Mouse (Mus musculus) hindbrain, embryonic 15.5 days (tissue): ENCODE data around the gene Tnfrsf13b. TPM values are rescaled to one million over a fixed set of nuclear protein-coding genes. Genes with fewer than 3 reads are reported as not detected.

Experiments
- ATAC-seq: fragments of 200-750 bp; cut with Nextera tagmentation; 2 replicates; pipeline ENCODE4 v1.8.0; 2017; ENCODE audit warnings: low read depth, moderate number of reproducible peaks, moderate TSS enrichment; ENCODE audit not compliant: low FRiP score
- H3K27ac ChIP-seq: fragments of 300-500 bp; sonication (generic); replicated peaks from 2 replicates; pipeline ENCODE4 v1.5.1; 2015; ENCODE audit warnings: mild to moderate bottlenecking, inconsistent platforms
- H3K27me3 ChIP-seq: fragments of 300-500 bp; sonication (generic); 2 replicates; pipeline ENCODE4 v1.6.1; 2015; ENCODE audit warnings: control low read depth, inconsistent platforms
- H3K36me3 ChIP-seq: fragments of 300-500 bp; sonication (generic); 2 replicates; pipeline ENCODE4 v1.6.1; 2015; ENCODE audit warnings: control low read depth, inconsistent platforms
- H3K4me1 ChIP-seq: fragments of 300-500 bp; sonication (generic); replicated peaks from 2 replicates; pipeline ENCODE4 v1.6.1; 2015; ENCODE audit warnings: control low read depth, inconsistent platforms
- H3K4me2 ChIP-seq: fragments of 300-500 bp; sonication (generic); 2 replicates; pipeline ENCODE4 v1.6.1; 2015; ENCODE audit warnings: moderate library complexity, mild to moderate bottlenecking, inconsistent platforms
- H3K4me3 ChIP-seq: fragments of 300-500 bp; sonication (generic); 2 replicates; pipeline ENCODE4 v1.5.1; 2015; ENCODE audit warnings: mild to moderate bottlenecking, inconsistent platforms
- H3K9ac ChIP-seq: fragments of 300-500 bp; sonication (generic); 2 replicates; pipeline ENCODE4 v1.6.1; 2015; ENCODE audit warnings: inconsistent platforms
- H3K9me3 ChIP-seq: fragments of 300-500 bp; sonication (generic); 2 replicates; pipeline ENCODE4 v1.6.1; 2016; ENCODE audit warnings: control low read depth, inconsistent platforms
- WGBS: fragments of 180-500 bp; shearing (Covaris S2); methylation state at CpG from one replicate; pipeline ENCODE4 v1.1.7; 2015; 5-methylcytosine and 5-hydroxymethylcytosine counted together
- polyA plus RNA-seq: library from polyadenylated mRNA; unstranded; fragments of >200 nt; fragmentation: Nextera tagmentation; extraction: Ambion mirVana; gene quantifications from 2 replicates; pipeline ENCODE4 v1.2.1, GENCODE M21; 2015

The Tnfrsf13b gene
- polyA plus RNA-seq = 1.3 and 1.4 TPM in 2 replicates

- Histone ChIP-seq H3K36me3 (no peaks in the 10 kb centered on the region), H3K4me1 (no peaks in the 10 kb centered on the region), H3K27ac (no peak within 1 kb of the TSS), H3K9ac (no peak within 1 kb of the TSS), H3K4me3 (no peak within 1 kb of the TSS), H3K27me3 (no peaks in the 10 kb centered on the region), H3K9me3 (no peaks in the 10 kb centered on the region), H3K4me2 (no peak within 1 kb of the TSS)
- no peak for ATAC-seq
- WGBS = 87% methylated on average over 23 of the region's 23 CpGs
Measured at GRCm38 (mm10) chr11:61126606-61127355, at the start of gene Tnfrsf13b. Gene Tnfrsf13b (plus strand): TSS chr11:61126755.

GRCm38 (mm10) chr11:61081624-61082023, 44.9 kb upstream of the Tnfrsf13b start:
- WGBS = 88% methylated on average over 2 of the region's 2 CpGs
- Histone ChIP-seq H3K4me3 (no peak overlapping the region), H3K4me1 (no peaks in the 10 kb centered on the region), H3K9me3 (no peaks in the 10 kb centered on the region), H3K27ac (no peak overlapping the region), H3K36me3 (no peaks in the 10 kb centered on the region), H3K4me2 (no peak overlapping the region), H3K27me3 (no peaks in the 10 kb centered on the region), H3K9ac (no peak overlapping the region)
- no peak for ATAC-seq

DNA sequence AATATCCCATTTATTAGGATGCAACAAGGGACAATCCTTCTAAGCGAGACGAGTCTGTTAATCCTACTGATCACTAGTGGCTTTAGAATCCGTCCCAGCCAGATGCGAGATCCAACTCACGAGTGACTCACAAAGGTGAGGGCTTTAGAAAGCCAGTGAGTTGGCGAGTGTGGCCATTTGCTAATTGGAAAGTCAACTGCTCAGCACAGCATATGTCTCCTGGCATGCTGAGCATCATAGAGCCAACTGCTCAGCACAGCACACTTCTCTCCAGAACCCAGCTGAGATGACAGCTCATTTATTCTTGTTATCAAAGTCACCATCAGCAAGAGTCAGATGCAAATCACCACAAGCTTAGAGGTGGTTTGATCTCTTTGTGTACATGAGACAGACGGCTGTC, 36.4 kb upstream of the Tnfrsf13b start:
- Histone ChIP-seq H3K36me3 (no peaks in the 10 kb centered on the region), H3K9me3 (no peaks in the 10 kb centered on the region), H3K27ac (no peak overlapping the region), H3K4me2 (no peak overlapping the region), H3K9ac (no peak overlapping the region), H3K27me3 (no peaks in the 10 kb centered on the region), H3K4me1 (peaks cover 7% of the 10 kb centered on the region), H3K4me3 (no peak overlapping the region)
- ATAC-seq = no peak
- 70% methylated on average over 7 of the region's 7 CpGs for WGBS

DNA sequence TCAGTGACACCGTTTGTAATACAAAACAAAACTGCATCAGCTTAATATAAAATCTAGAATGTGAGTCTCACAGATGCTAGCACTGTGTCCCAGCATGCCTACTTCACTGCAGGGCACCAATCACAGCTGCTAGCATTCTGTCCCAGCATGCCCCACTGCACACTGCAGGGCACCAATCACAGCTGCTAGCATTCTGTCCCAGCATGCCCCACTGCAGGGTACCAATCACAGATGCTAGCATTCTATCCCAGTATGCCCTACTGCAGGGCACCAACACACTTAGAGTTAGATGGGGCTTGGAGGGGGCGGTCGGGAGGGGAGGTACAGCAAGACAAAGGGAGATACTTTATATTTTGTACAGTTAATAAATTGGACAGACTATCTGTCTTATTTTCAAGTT, 35.4 kb upstream of the Tnfrsf13b start:
- no peak overlapping the region for H3K27ac ChIP-seq
- whole genome bisulfite sequencing = 64% methylated on average over 3 of the region's 3 CpGs
- H3K4me1 ChIP-seq = peaks cover 7% of the 10 kb centered on the region
- no peak overlapping the region for H3K9ac ChIP-seq
- no peaks in the 10 kb centered on the region for H3K27me3 ChIP-seq
- H3K4me2 ChIP-seq = no peak overlapping the region
- H3K9me3 ChIP-seq = no peaks in the 10 kb centered on the region
- peak; percentile 68; the same call in 1 of the 2 replicates for ATAC-seq
- no peak overlapping the region for H3K4me3 ChIP-seq
- H3K36me3 ChIP-seq = no peaks in the 10 kb centered on the region

GRCm38 (mm10) chr11:61091642-61092262, 34.8 kb upstream of the Tnfrsf13b start:
- no peaks in the 10 kb centered on the region for H3K36me3 ChIP-seq
- no peaks in the 10 kb centered on the region for H3K9me3 ChIP-seq
- peaks cover 7% of the 10 kb centered on the region for H3K4me1 ChIP-seq
- 15% methylated on average over 7 of the region's 7 CpGs for WGBS
- no peak overlapping the region for H3K4me2 ChIP-seq
- H3K27me3 ChIP-seq = no peaks in the 10 kb centered on the region
- H3K4me3 ChIP-seq = no peak overlapping the region
- H3K9ac ChIP-seq = peak overlapping the region; percentile 20; the same call in 1 of the 2 replicates
- H3K27ac ChIP-seq = no peak overlapping the region
- 0 out of 2 replicates have a peak, but pooled peaks have one; percentile 48 for ATAC-seq

DNA sequence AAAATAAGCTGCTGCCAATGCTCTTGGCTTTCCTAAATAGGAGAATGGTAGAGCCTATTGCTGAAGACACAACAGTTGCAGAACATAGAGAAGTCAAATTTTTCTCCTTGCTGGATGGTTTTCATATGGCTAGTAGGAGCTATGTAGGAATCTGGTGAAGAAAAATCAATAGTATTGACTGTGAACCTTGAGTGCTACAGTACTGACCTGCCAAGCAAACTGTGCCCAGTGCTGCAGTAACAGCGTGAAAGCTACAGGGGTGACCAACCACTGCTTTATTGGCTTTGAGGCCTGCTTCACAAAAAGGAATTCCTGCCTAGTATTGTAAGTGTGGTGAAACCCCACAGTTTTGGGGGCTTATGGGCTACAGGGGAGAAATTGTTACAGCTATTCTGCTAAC, 28.5 kb upstream of the Tnfrsf13b start:
- H3K4me2 ChIP-seq = no peak overlapping the region
- no peak for ATAC-seq
- H3K9ac ChIP-seq = no peak overlapping the region
- no peaks in the 10 kb centered on the region for H3K27me3 ChIP-seq
- 56% methylated on average over 1 of the region's 1 CpGs for WGBS
- no peaks in the 10 kb centered on the region for H3K9me3 ChIP-seq
- no peaks in the 10 kb centered on the region for H3K36me3 ChIP-seq
- no peak overlapping the region for H3K4me3 ChIP-seq
- H3K4me1 ChIP-seq = no peaks in the 10 kb centered on the region
- no peak overlapping the region for H3K27ac ChIP-seq

DNA sequence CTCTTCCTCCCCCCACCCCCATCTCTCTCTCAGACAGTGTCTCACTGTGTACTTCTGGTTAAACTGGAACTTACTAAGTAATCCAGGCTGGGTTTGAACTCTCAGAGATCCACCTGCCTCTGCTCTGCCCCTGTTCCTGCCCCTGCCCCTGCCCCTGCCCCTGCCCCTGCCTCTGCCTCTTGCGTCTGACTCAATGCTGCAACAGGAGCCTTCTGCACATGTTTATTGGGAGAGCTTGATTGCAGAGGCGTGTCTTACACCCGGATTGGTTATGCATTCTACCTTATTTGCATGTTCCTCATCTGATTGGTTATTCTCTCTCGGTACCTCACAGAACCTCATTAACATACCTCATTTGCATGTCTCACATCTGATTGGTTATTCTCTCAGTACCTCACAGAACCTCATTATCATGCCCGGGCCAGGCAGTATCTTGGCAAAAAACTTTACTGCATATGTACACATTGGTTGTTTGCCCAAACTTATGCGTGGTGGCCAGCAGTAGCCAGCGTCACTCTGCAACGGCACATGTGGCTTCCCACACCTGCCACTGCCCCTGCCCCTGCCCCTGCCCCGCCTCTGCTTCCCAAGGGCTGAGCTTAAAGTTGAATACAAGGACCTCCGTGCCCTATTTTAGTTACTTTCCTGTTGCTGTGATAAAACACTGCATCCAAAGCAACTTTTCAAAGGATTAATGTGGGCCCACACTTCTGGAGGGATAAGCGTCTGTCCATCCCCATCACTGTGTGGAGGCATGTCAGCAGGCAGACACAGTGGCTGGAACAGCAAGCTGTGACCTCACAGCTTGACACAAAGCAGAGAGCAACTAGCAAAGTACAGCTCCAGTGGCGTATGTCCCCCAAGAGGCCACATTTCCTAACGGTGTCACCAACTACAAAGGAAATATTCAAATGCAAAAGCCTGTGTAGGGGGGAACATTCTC, 23.9 kb upstream of the Tnfrsf13b start:
- H3K4me2 ChIP-seq = no peak overlapping the region
- H3K4me1 ChIP-seq = 0 out of 2 replicates have a peak, but pooled peaks cover 7% of the 10 kb centered on the region
- 45% methylated on average over 13 of the region's 13 CpGs for WGBS
- no peaks in the 10 kb centered on the region for H3K36me3 ChIP-seq
- H3K27ac ChIP-seq = no peak overlapping the region
- no peak overlapping the region for H3K4me3 ChIP-seq
- ATAC-seq = no peak
- H3K9me3 ChIP-seq = no peaks in the 10 kb centered on the region
- no peak overlapping the region for H3K9ac ChIP-seq
- H3K27me3 ChIP-seq = no peaks in the 10 kb centered on the region

DNA sequence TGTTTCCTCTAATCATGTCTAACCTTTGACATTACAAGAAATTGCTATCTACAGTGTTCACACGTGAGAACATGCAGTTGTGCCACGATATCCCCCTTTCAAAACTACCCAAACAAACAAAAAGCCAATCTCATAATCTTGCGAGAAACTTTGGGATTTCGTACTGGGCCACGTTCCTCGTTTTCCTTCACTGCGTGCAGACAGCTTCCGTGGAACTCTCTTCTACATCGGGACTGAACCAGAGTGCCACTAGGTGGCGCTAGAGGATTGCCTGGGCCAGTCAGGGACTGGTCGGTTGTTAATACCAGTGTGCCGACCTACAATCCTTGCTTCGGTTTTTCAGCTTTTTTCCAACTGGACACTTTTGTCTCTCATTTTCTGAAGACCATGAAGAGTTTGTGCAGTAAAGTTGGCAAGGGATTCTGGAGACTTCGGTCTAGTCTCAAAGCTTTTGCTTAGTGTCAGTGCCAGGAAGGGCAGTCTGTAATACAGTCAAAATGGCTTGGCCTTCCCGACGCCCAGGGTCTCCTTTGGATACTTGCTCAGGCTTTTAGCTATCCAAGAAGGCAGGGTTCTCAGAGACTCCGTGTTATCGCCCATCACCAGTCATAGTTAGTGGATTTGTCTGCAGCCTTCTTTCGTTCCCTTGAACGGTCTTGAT, 22.2 kb upstream of the Tnfrsf13b start:
- Histone ChIP-seq H3K4me3 (no peak overlapping the region), H3K4me2 (peak overlapping the region; percentile 14; the same call in 1 of the 2 replicates), H3K27ac (no peak overlapping the region), H3K27me3 (no peaks in the 10 kb centered on the region), H3K4me1 (0 out of 2 replicates have a peak, but pooled peaks cover 7% of the 10 kb centered on the region), H3K9ac (no peak overlapping the region), H3K9me3 (no peaks in the 10 kb centered on the region), H3K36me3 (no peaks in the 10 kb centered on the region)
- WGBS = 13% methylated on average over 20 of the region's 20 CpGs
- peak; percentile 92; the same call in 1 of the 2 replicates for ATAC-seq

- Histone ChIP-seq H3K4me3 (no peak overlapping the region), H3K9ac (no peak overlapping the region), H3K4me2 (no peak overlapping the region), H3K27me3 (no peaks in the 10 kb centered on the region), H3K27ac (no peak overlapping the region), H3K36me3 (no peaks in the 10 kb centered on the region), H3K9me3 (no peaks in the 10 kb centered on the region), H3K4me1 (0 out of 2 replicates have a peak, but pooled peaks cover 6% of the 10 kb centered on the region)
- 86% methylated on average over 12 of the region's 12 CpGs for WGBS
- no peak for ATAC-seq
Measured at GRCm38 (mm10) chr11:61108911-61109361, 17.6 kb upstream of the Tnfrsf13b start.

DNA sequence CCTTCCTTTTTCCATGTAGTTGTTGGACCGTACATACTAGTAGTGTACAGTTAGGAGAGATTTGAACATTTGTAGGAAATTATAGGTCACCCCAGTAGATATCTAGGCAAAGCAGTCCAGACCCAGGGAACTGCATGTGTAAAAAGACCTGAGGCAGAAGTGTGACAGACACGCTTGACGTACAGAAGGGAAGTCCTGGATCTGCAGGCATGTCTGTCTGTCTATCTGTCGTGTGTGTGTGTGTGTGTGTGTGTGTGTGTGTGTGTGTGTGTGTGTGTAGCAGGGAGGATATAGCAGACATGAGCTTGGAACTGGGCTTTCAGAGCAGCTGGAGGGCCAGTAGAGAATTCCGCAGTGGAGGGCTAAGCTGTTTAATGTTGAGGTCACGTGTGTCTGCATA, 16.8 kb upstream of the Tnfrsf13b start:
- H3K27me3 ChIP-seq = no peaks in the 10 kb centered on the region
- H3K9ac ChIP-seq = no peak overlapping the region
- ATAC-seq = no peak
- WGBS = 84% methylated on average over 6 of the region's 6 CpGs
- no peak overlapping the region for H3K4me2 ChIP-seq
- no peaks in the 10 kb centered on the region for H3K36me3 ChIP-seq
- 0 out of 2 replicates have a peak, but pooled peaks cover under 1% of the 10 kb centered on the region for H3K4me1 ChIP-seq
- no peaks in the 10 kb centered on the region for H3K9me3 ChIP-seq
- H3K4me3 ChIP-seq = no peak overlapping the region
- H3K27ac ChIP-seq = no peak overlapping the region

DNA sequence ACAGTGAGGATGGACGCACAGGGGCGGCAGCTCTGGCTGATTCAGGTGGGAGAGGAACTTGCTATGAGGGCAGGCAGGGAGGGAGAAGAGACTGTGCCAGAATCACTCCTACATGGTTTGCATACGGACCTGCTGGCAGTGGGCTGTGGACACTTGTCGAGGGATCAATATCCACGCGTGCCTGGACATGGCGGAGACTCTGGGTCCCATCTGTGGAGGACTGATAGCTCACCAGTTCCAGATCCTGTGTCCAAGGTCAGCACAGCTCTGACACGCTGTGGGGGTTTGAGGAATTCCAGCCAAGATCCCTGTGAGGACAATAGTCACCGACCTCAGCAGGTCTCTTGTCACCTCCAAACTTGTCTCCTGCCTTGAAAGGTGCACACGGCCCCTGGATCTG, 16.4 kb upstream of the Tnfrsf13b start:
- Histone ChIP-seq H3K4me2 (no peak overlapping the region), H3K4me1 (no peaks in the 10 kb centered on the region), H3K9me3 (no peaks in the 10 kb centered on the region), H3K36me3 (no peaks in the 10 kb centered on the region), H3K27ac (no peak overlapping the region), H3K4me3 (no peak overlapping the region), H3K9ac (no peak overlapping the region), H3K27me3 (no peaks in the 10 kb centered on the region)
- WGBS = 79% methylated on average over 10 of the region's 10 CpGs
- ATAC-seq = no peak
